Mouse (Mus musculus): ENCODE measurements around the gene Rpl3. TPM values are rescaled to one million over a fixed set of nuclear protein-coding genes. Genes with fewer than 3 reads are reported as not detected.

Gene Rpl3
- polyA plus RNA-seq, 1 experiment from 2014 or later: 1,379 TPM

DNA sequence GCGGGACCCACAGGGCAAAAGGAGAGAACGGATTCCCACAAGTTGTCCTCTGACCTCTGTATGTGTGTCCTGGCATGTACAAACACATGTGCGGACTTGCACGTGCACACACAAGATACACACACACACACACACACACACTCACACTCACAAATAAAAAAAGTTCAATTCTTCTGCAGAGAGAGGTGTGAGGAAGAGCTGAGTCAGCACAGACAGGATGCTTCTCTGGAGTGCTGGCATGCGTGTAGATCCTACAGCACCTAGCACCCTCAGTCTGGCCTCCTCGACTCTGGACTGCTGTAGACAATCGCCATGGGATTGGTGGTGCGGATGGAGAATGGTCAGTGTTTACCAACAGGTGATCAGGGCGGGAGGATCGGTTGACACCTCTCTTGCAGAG is 47.4 kb downstream of the Rpl3 start:
- WGBS: 87% methylated on average over 10 of the region's 10 CpGs
- no peak overlapping the region for H3K4me2 ChIP-seq (replicated peaks; ENCODE audit: low read depth, low read length)
- no peaks in the 10 kb centered on the region for H3K27me3 ChIP-seq (ENCODE audit: control insufficient read depth, insufficient read depth, low read length)
- ATAC-seq (ENCODE audit: insufficient number of reproducible peaks, insufficient read depth, low FRiP score, low read depth): no peak
- no peaks in the 10 kb centered on the region for H3K4me1 ChIP-seq (ENCODE audit: control insufficient read depth, insufficient read depth, low read length)
- no peaks in the 10 kb centered on the region for H3K36me3 ChIP-seq (ENCODE audit: control insufficient read depth, insufficient read depth, low read length)
- no peaks in the 10 kb centered on the region for H3K9me3 ChIP-seq (ENCODE audit: control insufficient read depth, low read depth, low read length)
- H3K27ac ChIP-seq (ENCODE audit: low read length): no peak overlapping the region
- H3K9ac ChIP-seq (replicated peaks; ENCODE audit: low read depth, low read length): no peak overlapping the region
- no peak overlapping the region for H3K4me3 ChIP-seq (ENCODE audit: low read depth, low read length)

DNA sequence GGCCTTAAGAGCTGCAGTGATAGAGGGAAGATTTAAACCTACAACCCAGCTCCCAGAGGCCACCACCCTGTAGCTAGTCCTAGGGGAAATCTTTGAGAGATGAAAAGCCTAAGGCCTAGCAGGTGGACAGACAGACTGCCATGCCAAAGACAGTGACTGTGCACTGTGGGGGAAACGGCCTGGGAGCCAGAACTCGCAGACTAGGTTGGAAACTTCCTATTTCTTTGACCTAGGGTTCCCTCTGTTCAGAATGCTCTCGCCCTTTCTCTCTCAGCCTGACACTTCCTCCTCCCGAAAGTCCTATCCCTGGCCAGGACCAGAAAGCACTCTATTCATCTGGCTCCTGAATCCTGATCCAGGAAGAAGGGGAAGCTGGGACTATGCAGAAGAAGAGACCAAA is 49.5 kb downstream of the Rpl3 start:
- 81% methylated on average over 4 of the region's 4 CpGs for WGBS
- no peaks in the 10 kb centered on the region for H3K9me3 ChIP-seq (ENCODE audit: control insufficient read depth, low read depth, low read length)
- H3K4me2 ChIP-seq (replicated peaks; ENCODE audit: low read depth, low read length): no peak overlapping the region
- H3K9ac ChIP-seq (replicated peaks; ENCODE audit: low read depth, low read length): no peak overlapping the region
- no peak overlapping the region for H3K4me3 ChIP-seq (ENCODE audit: low read depth, low read length)
- H3K27ac ChIP-seq (ENCODE audit: low read length): no peak overlapping the region
- no peak for ATAC-seq (ENCODE audit: insufficient number of reproducible peaks, insufficient read depth, low FRiP score, low read depth)
- H3K4me1 ChIP-seq (ENCODE audit: control insufficient read depth, insufficient read depth, low read length): no peaks in the 10 kb centered on the region
- no peaks in the 10 kb centered on the region for H3K27me3 ChIP-seq (ENCODE audit: control insufficient read depth, insufficient read depth, low read length)
- H3K36me3 ChIP-seq (ENCODE audit: control insufficient read depth, insufficient read depth, low read length): no peaks in the 10 kb centered on the region

DNA sequence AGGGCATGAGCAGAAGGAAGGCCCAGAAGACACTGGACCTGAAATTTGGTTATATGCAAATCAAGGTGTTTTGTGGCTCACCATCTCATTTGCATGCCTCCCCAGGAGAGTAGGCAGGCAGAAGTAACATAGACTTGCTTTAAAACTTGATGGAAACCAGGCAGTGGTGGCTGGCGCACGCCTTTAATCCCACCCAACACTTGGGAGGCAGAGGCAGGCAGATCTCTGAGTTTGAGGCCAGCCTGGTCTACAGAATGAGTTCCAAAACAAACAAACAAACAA is 53.6 kb downstream of the Rpl3 start:
- no peaks in the 10 kb centered on the region for H3K27me3 ChIP-seq (ENCODE audit: control insufficient read depth, insufficient read depth, low read length)
- 95% methylated on average over 2 of the region's 2 CpGs for WGBS

DNA sequence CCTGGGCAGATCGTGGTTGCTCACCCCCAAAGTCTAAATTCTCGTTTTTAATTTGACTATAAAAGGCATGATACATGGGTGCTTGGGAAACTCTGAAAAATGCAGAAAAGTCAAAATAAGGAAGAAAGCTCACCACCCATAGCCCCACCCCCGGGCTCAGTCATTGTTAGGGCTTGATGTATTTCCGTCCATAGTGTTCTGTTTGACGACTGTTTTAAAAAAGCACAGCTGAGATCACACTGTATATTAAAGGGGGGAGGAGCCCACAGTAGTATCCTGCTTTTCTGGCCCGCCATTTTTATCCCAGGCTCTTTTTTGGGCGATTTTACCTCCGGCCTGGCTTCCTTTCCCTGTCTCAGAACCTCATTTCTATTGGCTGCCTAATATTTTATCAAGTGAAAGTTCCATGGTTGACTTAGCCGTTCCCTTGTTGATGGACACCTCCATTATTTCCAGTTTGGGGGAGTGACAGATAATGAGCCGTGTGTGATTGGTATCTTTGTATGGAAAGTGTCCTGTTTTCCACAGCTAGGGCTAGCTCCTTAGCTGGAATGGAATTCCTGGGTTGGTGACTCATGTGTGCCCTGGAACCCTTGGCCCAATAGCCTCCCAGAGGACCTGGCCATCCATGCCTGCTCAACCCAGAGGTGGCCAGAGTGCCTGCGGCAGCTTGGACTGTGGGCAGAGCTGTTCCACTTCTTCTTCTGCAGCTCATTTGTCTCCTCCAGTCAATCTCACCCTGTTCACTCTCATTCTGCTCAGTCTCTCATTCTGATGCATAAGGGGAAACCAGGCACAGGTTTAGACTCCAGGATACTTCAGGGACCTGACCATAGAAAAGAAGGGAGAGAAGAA is 54.2 kb downstream of the Rpl3 start:
- Histone ChIP-seq H3K4me1 (ENCODE audit: control insufficient read depth, insufficient read depth, low read length) (no peaks in the 10 kb centered on the region), H3K4me3 (ENCODE audit: low read depth, low read length) (no peak overlapping the region), H3K27me3 (ENCODE audit: control insufficient read depth, insufficient read depth, low read length) (no peaks in the 10 kb centered on the region), H3K4me2 (replicated peaks; ENCODE audit: low read depth, low read length) (no peak overlapping the region), H3K9me3 (ENCODE audit: control insufficient read depth, low read depth, low read length) (no peaks in the 10 kb centered on the region), H3K36me3 (ENCODE audit: control insufficient read depth, insufficient read depth, low read length) (no peaks in the 10 kb centered on the region), H3K9ac (replicated peaks; ENCODE audit: low read depth, low read length) (no peak overlapping the region), H3K27ac (ENCODE audit: low read length) (no peak overlapping the region)
- no peak for ATAC-seq (ENCODE audit: insufficient number of reproducible peaks, insufficient read depth, low FRiP score, low read depth)
- WGBS: 73% methylated on average over 11 of the region's 11 CpGs

More for the DNA sequence above, 53.6 kb downstream of the Rpl3 start:
- H3K36me3 ChIP-seq (ENCODE audit: control insufficient read depth, insufficient read depth, low read length): no peaks in the 10 kb centered on the region
- H3K9me3 ChIP-seq (ENCODE audit: control insufficient read depth, low read depth, low read length): no peaks in the 10 kb centered on the region
- no peak overlapping the region for H3K4me2 ChIP-seq (replicated peaks; ENCODE audit: low read depth, low read length)
- H3K27ac ChIP-seq (ENCODE audit: low read length): no peak overlapping the region
- no peaks in the 10 kb centered on the region for H3K4me1 ChIP-seq (ENCODE audit: control insufficient read depth, insufficient read depth, low read length)
- no peak overlapping the region for H3K4me3 ChIP-seq (ENCODE audit: low read depth, low read length)
- H3K9ac ChIP-seq (replicated peaks; ENCODE audit: low read depth, low read length): no peak overlapping the region
- no peak for ATAC-seq (ENCODE audit: insufficient number of reproducible peaks, insufficient read depth, low FRiP score, low read depth)

DNA sequence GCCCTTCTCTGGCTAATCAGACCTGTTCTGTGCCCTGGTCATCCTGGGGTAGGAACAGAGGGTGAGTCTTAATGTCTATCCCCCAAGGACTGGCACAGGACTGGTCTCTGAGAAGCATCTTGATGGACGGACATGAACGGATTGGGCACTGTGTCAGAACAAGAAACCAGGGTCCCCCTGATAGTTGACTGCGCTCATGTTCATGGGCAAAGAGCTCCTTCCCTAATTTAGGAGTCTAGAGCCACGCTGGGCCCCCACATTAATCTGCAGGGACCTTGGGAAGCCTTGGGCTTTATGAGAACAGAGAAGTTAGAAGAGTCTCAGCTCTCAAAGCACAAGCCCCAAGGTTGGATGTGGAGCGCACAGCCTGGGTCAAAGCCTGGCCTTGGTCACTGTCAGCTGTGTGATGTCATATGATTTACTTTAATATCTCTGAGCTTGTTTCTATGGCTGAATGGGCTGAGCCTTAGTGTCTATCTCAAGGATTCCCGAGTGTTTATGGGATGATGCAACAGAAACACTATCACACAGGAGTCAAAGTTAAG is 56.3 kb downstream of the Rpl3 start:
- 75% methylated on average over 6 of the region's 6 CpGs for WGBS
- Histone ChIP-seq H3K9me3 (ENCODE audit: control insufficient read depth, low read depth, low read length) (0 out of 2 replicates have a peak, but pooled peaks cover 3% of the 10 kb centered on the region), H3K9ac (replicated peaks; ENCODE audit: low read depth, low read length) (no peak overlapping the region), H3K36me3 (ENCODE audit: control insufficient read depth, insufficient read depth, low read length) (no peaks in the 10 kb centered on the region), H3K4me2 (replicated peaks; ENCODE audit: low read depth, low read length) (no peak overlapping the region), H3K4me3 (ENCODE audit: low read depth, low read length) (no peak overlapping the region), H3K27me3 (ENCODE audit: control insufficient read depth, insufficient read depth, low read length) (no peaks in the 10 kb centered on the region), H3K27ac (ENCODE audit: low read length) (no peak overlapping the region), H3K4me1 (ENCODE audit: control insufficient read depth, insufficient read depth, low read length) (no peaks in the 10 kb centered on the region)
- no peak for ATAC-seq (ENCODE audit: insufficient number of reproducible peaks, insufficient read depth, low FRiP score, low read depth)

DNA sequence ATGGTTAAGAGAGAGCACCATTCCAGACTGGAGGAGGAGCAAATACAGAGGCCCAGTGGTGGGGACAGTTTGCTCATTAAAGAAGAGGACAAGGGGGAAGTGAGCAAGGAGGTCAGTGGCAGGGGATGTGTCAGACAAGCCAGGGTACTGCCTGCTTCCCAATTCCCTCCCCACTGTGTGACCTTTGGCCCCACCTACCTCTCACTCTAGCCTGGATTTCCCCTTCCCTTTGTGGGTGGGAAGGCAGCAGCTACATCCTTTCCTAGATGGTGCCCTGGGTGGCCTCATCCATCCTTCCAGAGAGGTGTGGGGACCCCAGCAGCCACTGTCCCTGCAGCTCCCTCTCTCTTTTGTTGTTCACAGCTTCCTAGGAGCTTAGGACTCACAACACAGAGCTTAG is 56.8 kb downstream of the Rpl3 start:
- ATAC-seq (ENCODE audit: insufficient number of reproducible peaks, insufficient read depth, low FRiP score, low read depth): no peak
- no peaks in the 10 kb centered on the region for H3K36me3 ChIP-seq (ENCODE audit: control insufficient read depth, insufficient read depth, low read length)
- H3K9me3 ChIP-seq (ENCODE audit: control insufficient read depth, low read depth, low read length): 0 out of 2 replicates have a peak, but pooled peaks cover 3% of the 10 kb centered on the region
- H3K9ac ChIP-seq (replicated peaks; ENCODE audit: low read depth, low read length): no peak overlapping the region
- H3K27ac ChIP-seq (ENCODE audit: low read length): no peak overlapping the region
- H3K4me2 ChIP-seq (replicated peaks; ENCODE audit: low read depth, low read length): no peak overlapping the region
- no peak overlapping the region for H3K4me3 ChIP-seq (ENCODE audit: low read depth, low read length)
- H3K27me3 ChIP-seq (ENCODE audit: control insufficient read depth, insufficient read depth, low read length): no peaks in the 10 kb centered on the region
- no peaks in the 10 kb centered on the region for H3K4me1 ChIP-seq (ENCODE audit: control insufficient read depth, insufficient read depth, low read length)

DNA sequence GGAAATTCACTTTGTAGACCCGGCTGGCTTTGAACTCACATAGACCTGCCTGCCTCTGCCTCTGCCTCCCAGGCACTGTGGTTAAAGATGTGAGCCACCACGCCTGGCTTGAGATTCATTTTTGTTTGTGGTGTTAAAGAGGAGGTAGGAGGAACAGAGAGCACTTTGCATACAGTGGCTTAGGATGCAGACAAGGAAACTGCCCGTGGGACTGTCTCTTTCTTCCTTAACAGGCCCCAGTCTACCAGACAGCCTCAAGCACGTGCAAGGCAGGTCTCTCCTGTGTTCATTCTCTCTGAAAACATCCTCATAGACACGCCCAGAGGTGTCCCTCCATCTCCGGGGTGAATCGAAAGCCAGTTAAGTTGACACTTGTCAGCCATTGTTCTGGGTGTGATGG is 57.3 kb downstream of the Rpl3 start:
- no peaks in the 10 kb centered on the region for H3K36me3 ChIP-seq (ENCODE audit: control insufficient read depth, insufficient read depth, low read length)
- no peaks in the 10 kb centered on the region for H3K4me1 ChIP-seq (ENCODE audit: control insufficient read depth, insufficient read depth, low read length)
- 0 out of 2 replicates have a peak, but pooled peaks cover 3% of the 10 kb centered on the region for H3K9me3 ChIP-seq (ENCODE audit: control insufficient read depth, low read depth, low read length)
- WGBS: 63% methylated on average over 7 of the region's 7 CpGs
- H3K27ac ChIP-seq (ENCODE audit: low read length): no peak overlapping the region
- H3K4me2 ChIP-seq (replicated peaks; ENCODE audit: low read depth, low read length): no peak overlapping the region
- no peak overlapping the region for H3K4me3 ChIP-seq (ENCODE audit: low read depth, low read length)
- no peaks in the 10 kb centered on the region for H3K27me3 ChIP-seq (ENCODE audit: control insufficient read depth, insufficient read depth, low read length)
- H3K9ac ChIP-seq (replicated peaks; ENCODE audit: low read depth, low read length): no peak overlapping the region
- no peak for ATAC-seq (ENCODE audit: insufficient number of reproducible peaks, insufficient read depth, low FRiP score, low read depth)

DNA sequence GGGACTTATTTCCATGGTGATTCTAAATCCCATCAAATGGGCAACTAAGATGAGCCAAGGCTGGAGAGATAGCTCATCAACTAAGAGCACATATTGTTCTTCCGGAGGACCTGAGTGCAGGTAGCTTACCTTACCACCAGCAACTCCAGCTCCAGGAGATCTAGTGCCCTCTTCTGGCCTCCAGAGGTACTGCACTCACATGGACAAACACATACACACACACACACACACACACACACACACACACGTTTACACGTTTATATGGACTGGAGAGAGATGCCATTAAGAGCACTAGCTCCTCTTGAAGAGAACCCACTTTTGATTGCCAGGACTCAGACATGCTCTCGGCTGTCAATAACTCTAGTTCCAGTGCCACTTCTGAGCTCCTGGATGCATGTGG is 60.5 kb downstream of the Rpl3 start:
- H3K4me1 ChIP-seq (ENCODE audit: control insufficient read depth, insufficient read depth, low read length): no peaks in the 10 kb centered on the region
- no peak for ATAC-seq (ENCODE audit: insufficient number of reproducible peaks, insufficient read depth, low FRiP score, low read depth)
- H3K4me3 ChIP-seq (ENCODE audit: low read depth, low read length): no peak overlapping the region
- no peak overlapping the region for H3K27ac ChIP-seq (ENCODE audit: low read length)
- no peaks in the 10 kb centered on the region for H3K27me3 ChIP-seq (ENCODE audit: control insufficient read depth, insufficient read depth, low read length)
- no peak overlapping the region for H3K4me2 ChIP-seq (replicated peaks; ENCODE audit: low read depth, low read length)
- WGBS: 81% methylated on average over 4 of the region's 4 CpGs
- H3K9me3 ChIP-seq (ENCODE audit: control insufficient read depth, low read depth, low read length): 0 out of 2 replicates have a peak, but pooled peaks cover 3% of the 10 kb centered on the region
- no peaks in the 10 kb centered on the region for H3K36me3 ChIP-seq (ENCODE audit: control insufficient read depth, insufficient read depth, low read length)
- H3K9ac ChIP-seq (replicated peaks; ENCODE audit: low read depth, low read length): no peak overlapping the region

DNA sequence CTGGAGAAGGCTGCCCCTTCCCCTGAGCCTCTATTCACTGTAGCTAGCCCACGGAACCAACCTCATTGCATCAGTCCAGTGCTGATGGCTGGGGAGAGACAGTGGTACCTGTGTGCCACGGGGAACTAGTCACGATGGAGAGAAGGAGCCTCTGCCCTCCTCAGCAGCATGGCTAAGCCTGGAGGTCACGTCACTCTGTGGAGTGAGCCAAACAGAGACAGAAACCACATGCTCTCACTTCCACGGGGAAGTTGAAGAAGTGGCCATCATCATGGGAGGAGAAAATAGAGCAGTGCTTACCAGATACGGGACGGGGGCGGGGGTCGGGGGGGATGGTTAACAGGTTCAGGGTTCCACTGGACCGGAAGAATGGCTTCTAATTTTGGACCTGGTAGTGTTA is 61.3 kb downstream of the Rpl3 start:
- Histone ChIP-seq H3K9me3 (ENCODE audit: control insufficient read depth, low read depth, low read length) (0 out of 2 replicates have a peak, but pooled peaks cover 3% of the 10 kb centered on the region), H3K27ac (ENCODE audit: low read length) (no peak overlapping the region), H3K4me3 (ENCODE audit: low read depth, low read length) (no peak overlapping the region), H3K4me1 (ENCODE audit: control insufficient read depth, insufficient read depth, low read length) (no peaks in the 10 kb centered on the region), H3K9ac (replicated peaks; ENCODE audit: low read depth, low read length) (no peak overlapping the region), H3K36me3 (ENCODE audit: control insufficient read depth, insufficient read depth, low read length) (no peaks in the 10 kb centered on the region), H3K4me2 (replicated peaks; ENCODE audit: low read depth, low read length) (no peak overlapping the region), H3K27me3 (ENCODE audit: control insufficient read depth, insufficient read depth, low read length) (no peaks in the 10 kb centered on the region)
- no peak for ATAC-seq (ENCODE audit: insufficient number of reproducible peaks, insufficient read depth, low FRiP score, low read depth)
- WGBS: 90% methylated on average over 10 of the region's 10 CpGs

All from stomach, embryonic 14.5 days (tissue).